Mouse (Mus musculus) midbrain, embryonic 15.5 days (tissue): Measurements from ENCODE around the gene Kcnk7. TPM values are rescaled to one million over a fixed set of nuclear protein-coding genes. Genes with fewer than 3 reads are reported as not detected.
"Not testable (repeated sequence)": the region's sequence is repeated elsewhere in the genome, so short reads cannot be mapped to it uniquely, and the experiment has no call there.

Experiments
- ATAC-seq: fragments of 200-750 bp; cut with Nextera tagmentation; replicated peaks from 2 replicates; pipeline ENCODE4 v1.8.0; 2017; ENCODE audit warnings: moderate TSS enrichment
- H3K27ac ChIP-seq: fragments of 300-500 bp; sonication (generic); 2 replicates; pipeline ENCODE4 v1.5.1; 2015; ENCODE audit warnings: mild to moderate bottlenecking, inconsistent platforms
- H3K27me3 ChIP-seq: fragments of 300-500 bp; sonication (generic); replicated peaks from 2 replicates; pipeline ENCODE4 v1.6.1; 2015; ENCODE audit warnings: inconsistent platforms
- H3K36me3 ChIP-seq: fragments of 300-500 bp; sonication (generic); replicated peaks from 2 replicates; pipeline ENCODE4 v1.6.1; 2015; ENCODE audit warnings: inconsistent platforms
- H3K4me1 ChIP-seq: fragments of 300-500 bp; sonication (generic); 2 replicates; pipeline ENCODE4 v1.6.1; 2015; ENCODE audit warnings: inconsistent platforms
- H3K4me2 ChIP-seq: fragments of 300-500 bp; sonication (generic); 2 replicates; pipeline ENCODE4 v1.6.1; 2015; ENCODE audit warnings: inconsistent platforms, mild to moderate bottlenecking, moderate library complexity
- H3K4me3 ChIP-seq: fragments of 300-500 bp; sonication (generic); 2 replicates; pipeline ENCODE4 v1.5.1; 2015; ENCODE audit warnings: mild to moderate bottlenecking, inconsistent platforms
- H3K9ac ChIP-seq: fragments of 300-500 bp; sonication (generic); 2 replicates; pipeline ENCODE4 v1.6.1; 2015; ENCODE audit warnings: mild to moderate bottlenecking, inconsistent platforms
- H3K9me3 ChIP-seq: fragments of 300-500 bp; sonication (generic); 2 replicates; pipeline ENCODE4 v1.6.1; 2016; ENCODE audit warnings: inconsistent platforms
- WGBS: fragments of 180-500 bp; shearing (Covaris S2); methylation state at CpG from one replicate; pipeline ENCODE4 v1.1.7; 2015; ENCODE audit warnings: mixed read lengths; 5-methylcytosine and 5-hydroxymethylcytosine counted together
- polyA plus RNA-seq: library from polyadenylated mRNA; unstranded; fragments of >200 nt; fragmentation: Nextera tagmentation; extraction: Ambion mirVana; gene quantifications from 2 replicates; pipeline ENCODE4 v1.2.1, GENCODE M21; 2015

Gene Kcnk7
- polyA plus RNA-seq, 1 experiment from 2014 or later, result 0.19 TPM

DNA sequence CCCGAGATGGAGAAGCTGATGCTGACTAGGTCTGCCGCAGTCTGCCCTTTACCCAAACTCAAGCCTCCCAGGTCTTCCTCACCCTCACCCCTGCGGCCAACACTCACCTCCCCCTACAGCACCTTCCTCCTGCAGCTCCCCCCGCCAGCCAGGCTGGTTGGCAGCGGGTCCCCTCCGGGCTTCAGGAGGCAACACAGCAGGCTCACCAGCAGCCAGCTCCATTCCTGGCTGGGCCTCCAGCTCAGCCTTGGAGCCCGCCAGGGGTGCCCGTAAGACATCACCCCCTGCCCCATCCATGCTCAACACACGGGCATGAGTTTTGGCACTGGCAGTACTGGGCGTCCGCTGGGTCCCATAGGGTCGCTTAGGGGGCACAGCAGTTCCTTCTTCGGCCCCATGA is 19.2 kb upstream of the Kcnk7 start:
- WGBS, result 92% methylated on average over 13 of the region's 13 CpGs
- H3K4me3 ChIP-seq, result no peak overlapping the region
- no peak overlapping the region for H3K4me2 ChIP-seq
- peaks cover 21% of the 10 kb centered on the region for H3K4me1 ChIP-seq
- no peaks in the 10 kb centered on the region for H3K27me3 ChIP-seq
- no peak overlapping the region for H3K27ac ChIP-seq
- no peaks in the 10 kb centered on the region for H3K9me3 ChIP-seq
- no peak for ATAC-seq
- peaks cover 61% of the 10 kb centered on the region for H3K36me3 ChIP-seq
- no peak overlapping the region for H3K9ac ChIP-seq

DNA sequence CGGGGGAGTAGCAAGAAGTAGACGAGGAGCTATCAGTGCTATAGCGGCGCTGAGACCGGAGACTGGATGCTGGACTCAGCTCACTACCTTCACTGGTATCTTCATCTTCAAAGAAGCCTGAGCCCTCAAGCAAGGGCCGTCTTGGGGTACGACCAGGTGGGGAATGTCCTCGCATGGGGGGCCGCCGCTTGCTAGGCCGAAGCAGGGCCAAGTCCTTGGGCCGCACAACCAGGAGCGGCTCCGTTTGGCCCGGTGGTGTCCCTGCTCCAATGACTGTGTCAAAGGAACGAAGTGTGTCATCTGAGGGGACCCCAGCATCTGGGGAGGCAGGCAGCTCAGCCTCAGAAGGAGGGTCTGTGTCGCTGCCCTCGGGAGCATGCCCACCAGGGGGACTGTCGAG is 18.7 kb upstream of the Kcnk7 start:
- Histone ChIP-seq H3K27ac (no peak overlapping the region), H3K4me1 (peaks cover 25% of the 10 kb centered on the region), H3K4me2 (no peak overlapping the region), H3K4me3 (no peak overlapping the region), H3K9ac (no peak overlapping the region), H3K9me3 (no peaks in the 10 kb centered on the region), H3K27me3 (no peaks in the 10 kb centered on the region), H3K36me3 (peaks cover 58% of the 10 kb centered on the region)
- ATAC-seq, result no peak
- 94% methylated on average over 19 of the region's 19 CpGs for WGBS

DNA sequence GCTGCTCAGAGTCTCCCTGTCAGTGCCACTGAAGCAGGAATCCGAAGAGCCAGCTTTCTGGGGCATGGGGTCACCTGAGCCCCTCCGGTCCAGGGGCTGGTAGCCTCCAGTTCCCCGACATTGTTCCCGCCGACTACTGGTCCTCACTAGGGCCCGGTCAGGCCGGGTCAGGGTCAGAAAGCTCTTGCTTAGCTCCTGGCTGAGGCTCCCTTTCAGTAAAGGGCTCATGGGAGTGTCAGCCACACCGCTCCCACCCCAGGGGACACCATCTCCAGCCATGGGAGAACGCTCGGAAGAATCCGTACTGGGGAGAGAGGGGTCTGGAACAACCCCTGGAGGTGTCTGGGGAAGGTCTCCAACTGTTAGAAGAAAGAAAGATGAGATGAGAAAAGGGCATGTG is 18.3 kb upstream of the Kcnk7 start:
- Histone ChIP-seq H3K9ac (no peak overlapping the region), H3K4me1 (peaks cover 30% of the 10 kb centered on the region), H3K9me3 (no peaks in the 10 kb centered on the region), H3K4me3 (no peak overlapping the region), H3K27me3 (no peaks in the 10 kb centered on the region), H3K27ac (no peak overlapping the region), H3K36me3 (peaks cover 55% of the 10 kb centered on the region), H3K4me2 (no peak overlapping the region)
- no peak for ATAC-seq
- WGBS, result 95% methylated on average over 11 of the region's 11 CpGs

DNA sequence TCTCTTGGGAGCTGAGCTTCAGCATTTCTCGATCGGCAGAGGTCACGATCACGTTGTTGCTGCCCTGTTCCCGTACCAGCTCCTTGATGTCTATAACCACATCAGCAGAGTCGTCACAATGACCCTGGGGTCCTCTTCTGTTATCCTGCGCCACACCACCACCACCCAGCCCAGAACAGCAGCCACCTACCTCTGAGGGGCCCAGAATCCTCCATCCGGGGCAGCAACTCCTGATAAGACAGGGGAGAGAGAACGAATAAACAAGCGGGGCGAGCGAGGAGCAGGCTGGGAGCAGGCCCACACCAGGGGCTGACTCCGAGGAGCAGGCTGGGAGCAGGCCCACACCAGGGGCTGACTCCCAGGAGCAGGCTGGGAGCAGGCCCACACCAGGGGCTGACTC is 17.7 kb upstream of the Kcnk7 start:
- Histone ChIP-seq H3K36me3 (peaks cover 50% of the 10 kb centered on the region), H3K27ac (no peak overlapping the region), H3K9ac (no peak overlapping the region), H3K27me3 (no peaks in the 10 kb centered on the region), H3K9me3 (no peaks in the 10 kb centered on the region), H3K4me2 (no peak overlapping the region), H3K4me3 (no peak overlapping the region), H3K4me1 (peaks cover 36% of the 10 kb centered on the region)
- ATAC-seq, result no peak
- 93% methylated on average over 13 of the region's 13 CpGs for WGBS

DNA sequence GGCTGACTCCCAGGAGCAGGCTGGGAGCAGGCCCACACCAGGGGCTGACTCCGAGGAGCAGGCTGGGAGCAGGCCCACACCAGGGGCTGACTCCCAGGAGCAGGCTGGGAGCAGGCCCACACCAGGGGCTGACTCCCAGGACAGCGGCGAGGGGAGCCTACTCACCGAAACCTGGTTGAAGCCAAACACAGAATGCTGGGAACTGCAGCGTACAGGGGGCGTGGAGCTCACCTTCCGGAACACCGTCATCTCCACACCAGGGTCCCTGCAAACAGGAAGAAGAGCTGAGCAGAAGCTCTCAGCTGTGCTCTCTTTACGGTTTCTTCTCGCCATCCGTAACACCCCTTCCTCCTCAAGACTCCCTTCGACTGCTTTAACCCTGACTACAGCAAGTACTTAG is 17.2 kb upstream of the Kcnk7 start:
- ATAC-seq, H3K9me3 ChIP-seq, H3K27ac ChIP-seq, H3K27me3 ChIP-seq: not testable (repeated sequence)
- peaks cover 45% of the 10 kb centered on the region for H3K36me3 ChIP-seq
- H3K4me1 ChIP-seq, result peaks cover 41% of the 10 kb centered on the region
- H3K4me3 ChIP-seq, result peak overlapping the region; percentile 98; the same call in 1 of the 2 replicates
- WGBS, result 96% methylated on average over 12 of the region's 12 CpGs
- peak overlapping the region; percentile 95; the same call in 1 of the 2 replicates for H3K9ac ChIP-seq
- peak overlapping the region; percentile 99 for H3K4me2 ChIP-seq

DNA sequence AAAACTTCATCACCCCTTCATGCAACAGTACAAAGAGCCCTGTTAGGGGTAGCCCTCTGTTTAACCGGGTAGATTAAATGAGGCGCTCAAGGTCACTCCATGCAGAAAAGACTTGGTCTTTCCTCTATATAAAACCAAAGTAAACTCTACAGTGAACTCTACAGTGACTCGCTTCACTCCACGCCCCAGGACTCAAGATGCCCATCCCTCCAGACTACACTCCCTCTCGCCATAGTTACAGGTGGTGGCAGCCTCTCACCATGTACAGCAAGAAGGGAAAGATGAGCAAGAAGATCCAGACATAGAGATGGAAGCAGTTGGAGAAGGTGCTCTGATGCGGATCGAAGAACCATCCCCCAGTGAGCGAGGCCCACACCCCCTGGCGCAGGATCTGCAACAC is 16.4 kb upstream of the Kcnk7 start:
- Histone ChIP-seq H3K9ac (peak overlapping the region; percentile 95), H3K27ac (peak overlapping the region; percentile 88), H3K27me3 (no peaks in the 10 kb centered on the region), H3K36me3 (peaks cover 37% of the 10 kb centered on the region), H3K4me1 (peaks cover 49% of the 10 kb centered on the region), H3K9me3 (no peaks in the 10 kb centered on the region), H3K4me2 (peak overlapping the region; percentile 99), H3K4me3 (peak overlapping the region; percentile 98)
- no peak for ATAC-seq
- WGBS, result 21% methylated on average over 9 of the region's 9 CpGs

DNA sequence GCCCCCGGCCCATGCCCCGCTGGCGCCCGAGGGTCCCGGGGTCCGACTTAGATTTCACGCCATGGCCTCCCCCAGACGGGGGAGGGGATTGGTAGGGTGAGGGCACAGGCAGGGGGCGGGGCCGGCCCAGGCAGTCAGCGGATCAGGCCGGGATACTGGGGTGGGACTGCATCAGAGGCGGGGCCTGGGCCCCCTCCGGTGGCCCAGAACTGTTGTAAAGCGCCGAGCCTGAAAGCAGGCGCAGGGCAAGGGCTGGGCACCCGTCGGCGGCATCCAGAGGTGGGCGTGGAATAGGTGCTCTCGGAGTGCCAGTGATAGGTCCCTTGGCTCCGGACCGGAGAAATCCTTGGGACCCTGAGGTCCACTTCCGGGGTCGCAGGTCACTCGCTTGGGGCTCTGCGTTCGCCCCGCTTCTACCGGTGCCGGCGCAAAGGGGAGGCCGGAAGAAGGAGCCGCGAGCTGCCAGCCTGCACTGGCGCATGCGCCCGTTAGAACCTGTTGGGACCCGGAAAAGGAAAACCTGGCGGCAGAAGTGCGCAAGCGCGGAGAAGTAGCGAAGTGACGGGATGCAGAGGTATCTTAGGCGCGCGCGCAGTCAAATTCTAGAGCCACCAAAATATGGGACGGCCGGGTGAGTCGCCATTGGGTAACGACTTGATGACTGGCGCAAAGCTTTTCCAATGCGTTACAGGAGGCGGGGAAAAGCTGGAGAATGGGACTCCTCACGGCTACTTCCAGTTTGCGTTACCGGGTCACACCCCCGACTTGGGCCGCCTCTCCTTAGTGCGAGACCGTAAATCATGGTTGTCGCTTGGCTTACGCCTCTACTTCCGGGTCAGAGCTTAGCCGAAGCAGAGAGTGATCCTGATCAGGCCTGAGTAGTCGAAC is 15.7 kb upstream of the Kcnk7 start, which contains the start of the genes Map3k11 and Pcnx3:
Map3k11 (plus strand) TSS at position 543 of the 888 bp plus-strand sequence.
Pcnx3 (minus strand) TSS at position 709 of the 888 bp plus-strand sequence.
- Histone ChIP-seq H3K9me3 (no peaks in the 10 kb centered on the region), H3K36me3 (peaks cover 30% of the 10 kb centered on the region), H3K27ac (peak within 1 kb of the TSS; percentile 88), H3K9ac (peak within 1 kb of the TSS; percentile 95), H3K4me1 (peaks cover 53% of the 10 kb centered on the region), H3K4me2 (peak within 1 kb of the TSS; percentile 99), H3K27me3 (no peaks in the 10 kb centered on the region), H3K4me3 (peak within 1 kb of the TSS; percentile 98)
- peak; percentile 96 for ATAC-seq
- WGBS, result under 1% methylated on average over 69 of the region's 69 CpGs

DNA sequence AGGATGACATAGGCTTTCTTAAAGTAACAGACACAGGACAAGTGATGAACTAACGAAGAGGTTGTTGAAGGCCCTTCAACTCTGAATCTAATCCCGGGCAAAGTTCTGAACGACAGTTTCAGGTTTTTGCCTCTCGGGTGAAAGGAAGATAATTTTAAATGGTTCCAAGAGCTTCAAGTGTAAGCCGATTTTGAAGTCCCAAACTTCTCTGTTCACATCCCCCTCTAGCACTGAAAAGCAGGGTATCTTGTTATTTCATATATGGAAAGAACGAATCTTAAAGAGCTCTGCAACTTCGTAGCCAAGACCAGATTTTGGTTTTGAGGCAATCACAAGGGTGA is 15.1 kb upstream of the Kcnk7 start:
- peak overlapping the region; percentile 61 for H3K9ac ChIP-seq

DNA sequence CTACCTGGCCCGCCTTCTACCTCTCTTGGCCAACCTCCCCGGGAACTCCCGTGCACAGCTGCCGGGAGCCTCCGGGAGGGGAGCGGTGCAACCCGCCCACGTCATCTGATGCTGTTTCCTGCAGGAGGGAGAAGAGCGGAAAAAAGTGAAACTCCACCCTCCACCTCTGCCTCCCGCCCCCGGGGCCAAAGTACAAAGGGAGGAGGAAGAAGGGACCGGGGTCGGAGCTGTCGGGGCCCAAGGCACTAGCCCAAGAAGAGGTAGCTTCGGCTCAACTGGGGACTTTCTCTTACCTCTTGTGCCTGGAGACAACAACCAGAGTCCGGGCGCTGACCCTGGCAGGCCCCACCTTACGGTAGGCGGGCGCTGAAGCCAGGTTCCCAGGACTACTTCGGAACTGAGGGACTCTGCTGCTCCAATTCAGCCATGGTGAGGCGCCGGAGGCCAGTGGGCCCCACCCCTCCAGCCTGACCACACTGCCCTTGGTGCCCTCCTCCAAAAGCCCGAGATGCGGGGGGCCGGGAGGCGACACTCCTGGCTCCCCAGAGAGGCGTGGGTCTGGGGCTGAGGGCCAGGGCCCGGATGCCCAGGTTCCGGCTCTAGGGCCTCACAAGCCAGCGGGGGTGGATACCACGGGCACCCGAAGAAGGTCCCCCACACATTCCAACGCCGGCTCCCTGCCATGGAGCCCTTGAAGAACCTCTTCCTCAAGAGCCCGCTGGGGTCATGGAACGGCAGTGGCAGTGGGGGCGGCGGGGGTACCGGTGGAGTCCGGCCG is 14.4 kb upstream of the Kcnk7 start:
- no peaks in the 10 kb centered on the region for H3K9me3 ChIP-seq
- peaks cover 17% of the 10 kb centered on the region for H3K36me3 ChIP-seq
- H3K27ac ChIP-seq, result peak overlapping the region; percentile 88
- no peaks in the 10 kb centered on the region for H3K27me3 ChIP-seq
- peak overlapping the region; percentile 98 for H3K4me3 ChIP-seq
- H3K4me1 ChIP-seq, result peaks cover 53% of the 10 kb centered on the region
- ATAC-seq, result peak; percentile 10
- WGBS, result 15% methylated on average over 42 of the region's 42 CpGs
- peak overlapping the region; percentile 61 for H3K9ac ChIP-seq
- peak overlapping the region; percentile 99 for H3K4me2 ChIP-seq

More for the DNA sequence above, 15.1 kb upstream of the Kcnk7 start:
- peak overlapping the region; percentile 99 for H3K4me2 ChIP-seq
- no peak for ATAC-seq
- peak overlapping the region; percentile 98 for H3K4me3 ChIP-seq
- H3K36me3 ChIP-seq, result peaks cover 24% of the 10 kb centered on the region
- H3K9me3 ChIP-seq, result no peaks in the 10 kb centered on the region
- peaks cover 53% of the 10 kb centered on the region for H3K4me1 ChIP-seq
- under 1% methylated on average over 7 of the region's 7 CpGs for WGBS
- peak overlapping the region; percentile 88 for H3K27ac ChIP-seq
- no peaks in the 10 kb centered on the region for H3K27me3 ChIP-seq

DNA sequence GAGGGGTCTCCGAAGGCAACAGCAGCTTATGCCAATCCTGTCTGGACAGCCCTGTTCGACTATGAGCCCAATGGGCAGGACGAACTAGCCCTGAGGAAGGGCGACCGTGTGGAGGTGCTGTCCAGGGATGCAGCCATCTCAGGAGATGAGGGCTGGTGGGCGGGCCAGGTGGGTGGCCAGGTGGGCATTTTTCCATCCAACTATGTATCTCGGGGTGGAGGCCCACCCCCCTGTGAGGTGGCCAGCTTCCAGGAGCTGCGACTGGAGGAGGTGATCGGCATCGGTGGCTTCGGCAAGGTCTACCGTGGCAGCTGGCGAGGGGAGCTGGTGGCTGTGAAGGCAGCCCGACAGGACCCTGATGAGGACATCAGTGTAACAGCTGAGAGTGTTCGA is 13.8 kb upstream of the Kcnk7 start:
- H3K4me1 ChIP-seq, result peaks cover 53% of the 10 kb centered on the region
- peak overlapping the region; percentile 98 for H3K4me3 ChIP-seq
- no peaks in the 10 kb centered on the region for H3K9me3 ChIP-seq
- peaks cover 12% of the 10 kb centered on the region for H3K36me3 ChIP-seq
- peak overlapping the region; percentile 99 for H3K4me2 ChIP-seq
- WGBS, result 74% methylated on average over 15 of the region's 15 CpGs
- H3K27me3 ChIP-seq, result 0 out of 2 replicates have a peak, but pooled peaks cover 3% of the 10 kb centered on the region
- H3K9ac ChIP-seq, result peak overlapping the region; percentile 61
- peak overlapping the region; percentile 88; the same call in 1 of the 2 replicates for H3K27ac ChIP-seq
- ATAC-seq, result no peak

DNA sequence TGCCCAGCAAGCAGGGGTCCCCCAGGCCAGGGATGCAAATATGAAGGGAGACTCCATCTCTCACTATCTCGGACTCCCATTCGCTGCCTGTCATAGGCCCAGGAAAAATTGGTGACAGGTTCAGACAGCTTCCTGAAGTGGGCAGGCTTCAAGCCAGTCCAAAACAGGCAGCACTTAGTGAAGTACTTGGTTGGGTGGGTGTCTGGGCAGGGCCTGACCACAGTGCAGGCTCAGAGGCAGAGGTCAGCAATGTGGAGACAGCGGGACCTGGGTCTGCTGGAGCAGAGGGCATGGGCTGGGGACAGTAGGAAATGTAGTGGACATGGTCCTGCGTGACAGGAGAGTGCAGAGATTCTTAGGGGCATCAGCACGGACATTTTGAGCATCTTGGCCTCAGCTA is 12.6 kb upstream of the Kcnk7 start:
- WGBS, result 86% methylated on average over 5 of the region's 5 CpGs
- ATAC-seq, result no peak
- no peaks in the 10 kb centered on the region; the same call in 1 of the 2 replicates for H3K36me3 ChIP-seq
- H3K4me1 ChIP-seq, result peaks cover 60% of the 10 kb centered on the region
- H3K4me2 ChIP-seq, result peak overlapping the region; percentile 99
- no peak overlapping the region for H3K27ac ChIP-seq
- H3K27me3 ChIP-seq, result 0 out of 2 replicates have a peak, but pooled peaks cover 3% of the 10 kb centered on the region
- no peaks in the 10 kb centered on the region for H3K9me3 ChIP-seq
- no peak overlapping the region; the same call in 1 of the 2 replicates for H3K9ac ChIP-seq
- no peak overlapping the region; the same call in 1 of the 2 replicates for H3K4me3 ChIP-seq
